Mouse (Mus musculus) C2C12 (cell line): ENCODE data around the gene Ern1.

ENCODE experiments used
- CEBPB ChIP-seq: IDR thresholded peaks from one replicate; pipeline ENCODE4 v1.6.1; 2011; ENCODE audit warnings: low read depth, mild to moderate bottlenecking, control low read depth, moderate library complexity
- CTCF ChIP-seq: IDR thresholded peaks from one replicate; pipeline ENCODE4 v1.5.1; 2011; ENCODE audit not compliant: control insufficient read depth, insufficient read depth, insufficient read length
- FOSL1 ChIP-seq: IDR thresholded peaks from one replicate; pipeline ENCODE4 v1.8.0; 2011; ENCODE audit warnings: mild to moderate bottlenecking, low read length; ENCODE audit not compliant: poor library complexity, insufficient read depth, severe bottlenecking
- MAX ChIP-seq: IDR thresholded peaks from one replicate; pipeline ENCODE4 v1.6.1; 2011; ENCODE audit warnings: mild to moderate bottlenecking, control low read depth
- USF1 ChIP-seq: IDR thresholded peaks from one replicate; pipeline ENCODE4 v1.6.1; 2011; ENCODE audit warnings: low read depth, mild to moderate bottlenecking, control low read depth, moderate library complexity

DNA sequence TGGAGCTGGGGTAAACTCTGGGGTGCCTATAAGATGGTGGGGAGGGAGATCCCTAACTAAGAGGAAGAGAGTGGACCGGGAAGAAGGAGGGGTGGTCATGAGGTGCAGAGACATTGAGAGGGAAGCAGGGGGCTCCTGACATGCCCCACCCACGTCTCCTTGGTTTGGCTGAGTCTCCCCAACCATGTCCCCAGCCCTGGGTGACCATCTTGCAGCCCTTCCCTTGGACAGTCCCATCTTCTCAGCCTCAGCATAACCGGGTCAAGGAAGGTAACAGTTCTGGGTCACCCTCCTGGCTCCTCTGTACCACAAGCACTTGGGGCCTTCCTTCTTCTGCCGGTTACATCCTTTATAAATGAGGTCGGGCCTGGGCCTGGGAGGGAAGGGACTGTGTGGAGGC, 112.7 kb downstream of the Ern1 start:
- TF ChIP-seq MAX (no peak), CTCF (no peak), USF1 (no peak), FOSL1 (no peak), CEBPB (no peak)
